Mouse (Mus musculus): ENCODE measurements around the gene Ankfy1. TPM values are rescaled to one million over a fixed set of nuclear protein-coding genes. Genes with fewer than 3 reads are reported as not detected.
"Not testable (repeated sequence)": the region's sequence is repeated elsewhere in the genome, so short reads cannot be mapped to it uniquely, and the experiment has no call there.

Ankfy1 gene
- total RNA-seq (2015) = 31.0 and 36.1 TPM in 2 replicates
- total RNA-seq (2017) = 29.0 and 30.3 TPM in 2 replicates

GRCm38 (mm10) chr11:72689551-72690510 is at the start of gene Ankfy1:
Gene Ankfy1, plus strand, starts transcription at chr11:72690006.
- peak; percentile 92 for ATAC-seq (replicated peaks; ENCODE audit: poor library complexity)

GRCm38 (mm10) chr11:72642730-72643129 is 47.1 kb upstream of the Ankfy1 start:
- ATAC-seq (replicated peaks; ENCODE audit: poor library complexity) = no peak

- no peak for ATAC-seq (replicated peaks; ENCODE audit: poor library complexity)
Observed at GRCm38 (mm10) chr11:72645386-72645785, 44.4 kb upstream of the Ankfy1 start.

DNA sequence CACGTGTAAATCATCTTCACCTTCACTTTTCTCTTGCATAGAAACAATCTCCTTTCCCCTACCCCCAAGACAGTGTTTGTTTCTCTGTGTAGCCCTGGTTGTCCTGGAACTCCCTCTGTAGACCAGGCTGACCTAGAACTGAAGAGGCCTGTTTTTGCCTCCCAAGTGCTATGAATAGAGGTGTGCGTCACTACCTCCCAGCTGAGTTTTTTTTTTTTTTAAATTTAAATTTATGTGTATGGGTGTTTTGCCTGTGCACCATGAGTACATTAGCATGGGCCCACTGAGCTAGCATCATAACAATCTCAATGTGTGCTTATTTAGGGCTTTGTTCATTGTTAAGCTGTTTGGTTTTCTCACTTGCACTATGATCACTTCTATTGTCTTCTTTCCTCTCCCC is 39.5 kb upstream of the Ankfy1 start:
- no peak for ATAC-seq (replicated peaks; ENCODE audit: poor library complexity)

GRCm38 (mm10) chr11:72659918-72660317 is 29.9 kb upstream of the Ankfy1 start:
- ATAC-seq (replicated peaks; ENCODE audit: poor library complexity) = no peak

DNA sequence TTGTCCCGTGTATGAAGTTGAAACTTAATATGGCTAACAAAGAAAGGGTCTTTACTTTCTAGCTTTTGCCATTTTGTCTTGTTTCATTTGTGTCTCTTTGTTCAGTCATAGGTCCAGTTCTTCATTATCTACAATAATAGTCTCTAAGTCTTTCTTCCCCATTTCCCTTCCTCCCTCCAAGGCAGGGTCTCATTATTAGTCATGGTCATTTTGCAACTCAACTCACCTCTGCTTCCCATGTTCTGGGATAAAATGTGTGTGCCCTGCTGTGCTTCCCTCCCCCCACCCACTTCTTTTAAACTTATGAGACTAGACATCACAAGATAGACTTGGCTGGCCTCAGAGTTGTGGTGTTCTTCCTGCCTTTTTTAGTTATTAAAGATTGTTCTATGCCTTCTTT is 29.4 kb upstream of the Ankfy1 start:
- ATAC-seq (replicated peaks; ENCODE audit: poor library complexity) = peak; percentile 44; the same call in 1 of the 2 replicates

DNA sequence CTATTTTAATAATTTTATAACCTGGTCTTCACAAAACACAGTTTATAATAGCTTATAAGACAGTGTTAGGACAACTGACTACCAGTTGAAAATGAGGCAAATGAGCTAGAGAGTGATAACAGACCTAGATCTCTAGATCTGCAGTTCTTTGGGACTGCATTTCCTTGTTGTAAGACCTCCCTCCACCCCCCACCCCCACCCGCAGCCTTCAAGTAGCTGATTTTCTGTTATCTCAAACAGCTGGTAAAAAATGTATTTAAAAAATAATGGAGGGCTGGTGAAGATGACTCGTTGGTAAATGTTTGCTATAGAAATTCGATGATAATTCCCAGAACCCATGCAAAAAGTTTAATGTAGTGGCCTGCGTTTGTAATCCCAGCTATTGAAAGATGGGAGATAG is 25.2 kb upstream of the Ankfy1 start:
- ATAC-seq (replicated peaks; ENCODE audit: poor library complexity) = no peak

- ATAC-seq (replicated peaks; ENCODE audit: poor library complexity) = no peak
Observed at GRCm38 (mm10) chr11:72670634-72671033, 19.2 kb upstream of the Ankfy1 start.

DNA sequence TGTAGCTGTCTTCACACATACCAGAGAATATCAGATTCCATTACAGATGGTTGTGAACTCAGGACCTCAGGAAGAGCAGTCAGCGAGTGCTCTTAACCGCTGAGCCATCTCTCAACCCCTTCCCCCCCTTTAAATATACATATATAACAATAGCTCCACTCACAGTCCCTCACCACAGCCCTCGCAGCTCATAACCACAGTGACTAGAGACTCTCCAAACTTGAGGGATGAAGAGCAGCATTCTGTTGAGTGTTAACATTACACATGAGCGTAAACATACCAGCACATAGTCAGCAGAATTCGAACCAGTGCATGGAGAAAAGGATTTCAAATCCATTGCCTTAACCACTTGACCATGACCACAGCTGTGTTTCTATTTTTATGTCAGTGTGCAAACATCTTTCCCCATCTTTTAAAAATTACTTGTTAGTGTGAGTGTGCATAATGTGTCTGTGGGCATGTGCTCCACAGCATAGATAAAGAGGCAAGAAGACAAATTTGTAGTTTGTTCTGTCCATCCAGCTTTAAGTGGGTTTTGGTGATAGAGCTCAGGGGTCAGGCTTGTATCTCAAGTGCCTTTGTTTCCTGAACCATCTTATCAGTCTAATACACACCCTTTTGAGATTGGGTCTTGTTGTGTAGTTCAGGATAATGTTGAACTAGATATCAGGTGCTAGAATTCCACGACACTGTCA is 18.4 kb upstream of the Ankfy1 start:
- peak; percentile 50 for ATAC-seq (replicated peaks; ENCODE audit: poor library complexity)

- ATAC-seq (replicated peaks; ENCODE audit: poor library complexity) = no peak
Observed at GRCm38 (mm10) chr11:72672438-72672837, 17.4 kb upstream of the Ankfy1 start.

GRCm38 (mm10) chr11:72675280-72675679 is 14.5 kb upstream of the Ankfy1 start:
- no peak for ATAC-seq (replicated peaks; ENCODE audit: poor library complexity)

- ATAC-seq (replicated peaks; ENCODE audit: poor library complexity) = no peak
Observed at GRCm38 (mm10) chr11:72680726-72681125, 9.1 kb upstream of the Ankfy1 start.

DNA sequence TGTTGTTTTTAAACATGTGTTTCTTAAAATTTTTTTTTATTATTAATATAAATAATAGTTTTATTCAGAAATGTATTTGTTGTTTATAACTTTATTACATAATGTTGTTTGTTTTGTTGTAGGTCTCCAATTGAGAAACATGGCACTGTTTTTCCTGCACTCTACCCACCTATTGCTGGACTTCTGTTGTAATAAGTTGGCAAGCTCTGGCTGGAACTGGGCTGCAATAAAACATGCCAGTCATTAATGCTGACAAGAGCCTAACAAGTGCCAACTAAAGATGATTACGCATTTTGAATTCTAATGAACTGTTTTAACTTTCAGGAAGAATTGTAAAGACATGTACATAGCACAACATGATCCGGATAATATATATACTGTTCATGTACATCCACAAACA is 6.4 kb upstream of the Ankfy1 start:
- no peak for ATAC-seq (replicated peaks; ENCODE audit: poor library complexity)

GRCm38 (mm10) chr11:72686697-72687096 is 3.1 kb upstream of the Ankfy1 start:
- no peak for ATAC-seq (replicated peaks; ENCODE audit: poor library complexity)

DNA sequence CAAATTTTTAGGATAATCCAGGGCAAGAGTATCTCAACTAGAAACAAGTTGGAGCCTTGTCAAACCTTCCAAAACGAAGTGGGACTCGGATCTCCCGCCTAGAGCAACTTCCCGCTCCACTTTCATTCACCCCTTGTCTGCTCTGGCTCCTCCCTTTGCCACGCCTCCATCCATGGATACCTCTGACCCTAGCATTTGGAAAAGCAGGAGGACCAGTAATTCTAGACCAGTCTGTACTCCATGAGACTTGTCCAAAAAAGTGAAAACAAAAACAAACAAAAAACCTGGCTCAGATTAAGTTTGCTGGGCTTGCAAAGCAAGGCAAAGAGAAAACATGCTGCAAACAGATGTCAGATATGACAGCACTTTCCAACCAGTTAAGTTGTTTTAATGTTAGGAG is 1.6 kb upstream of the Ankfy1 start:
- 0 out of 2 replicates have a peak, but pooled peaks have one; percentile 29 for ATAC-seq (replicated peaks; ENCODE audit: poor library complexity)

DNA sequence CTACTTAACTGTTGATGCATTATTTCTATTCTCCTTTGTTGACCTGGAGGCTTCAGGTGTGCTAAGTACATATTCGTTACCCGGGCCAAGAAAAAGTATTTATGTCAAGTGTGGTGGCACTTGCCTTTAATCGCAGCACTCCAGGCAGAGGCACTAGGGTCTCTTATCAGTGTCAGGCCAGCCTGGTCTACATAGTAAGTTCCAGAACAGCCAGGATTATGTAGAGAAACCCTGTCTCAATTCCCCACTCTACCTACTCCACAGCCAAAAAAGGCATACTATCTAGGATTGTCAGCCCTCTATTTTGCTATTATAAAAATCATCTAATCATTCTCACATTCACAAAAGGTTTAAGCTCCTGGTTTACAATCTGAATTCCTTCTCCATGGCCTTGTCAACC is 691 bp upstream of the Ankfy1 start:
- peak; percentile 55 for ATAC-seq (replicated peaks; ENCODE audit: poor library complexity)

- ATAC-seq (replicated peaks; ENCODE audit: poor library complexity) = no peak
Observed at GRCm38 (mm10) chr11:72692353-72692752, 2.5 kb downstream of the Ankfy1 start.

- no peak for ATAC-seq (replicated peaks; ENCODE audit: poor library complexity)
Observed at GRCm38 (mm10) chr11:72695025-72695424, 5.2 kb downstream of the Ankfy1 start.

GRCm38 (mm10) chr11:72696368-72696971 is 6.7 kb downstream of the Ankfy1 start:
- 0 out of 2 replicates have a peak, but pooled peaks have one; percentile 23 for ATAC-seq (replicated peaks; ENCODE audit: poor library complexity)

GRCm38 (mm10) chr11:72697323-72697722 is 7.5 kb downstream of the Ankfy1 start:
- peak; percentile 80 for ATAC-seq (replicated peaks; ENCODE audit: poor library complexity)

DNA sequence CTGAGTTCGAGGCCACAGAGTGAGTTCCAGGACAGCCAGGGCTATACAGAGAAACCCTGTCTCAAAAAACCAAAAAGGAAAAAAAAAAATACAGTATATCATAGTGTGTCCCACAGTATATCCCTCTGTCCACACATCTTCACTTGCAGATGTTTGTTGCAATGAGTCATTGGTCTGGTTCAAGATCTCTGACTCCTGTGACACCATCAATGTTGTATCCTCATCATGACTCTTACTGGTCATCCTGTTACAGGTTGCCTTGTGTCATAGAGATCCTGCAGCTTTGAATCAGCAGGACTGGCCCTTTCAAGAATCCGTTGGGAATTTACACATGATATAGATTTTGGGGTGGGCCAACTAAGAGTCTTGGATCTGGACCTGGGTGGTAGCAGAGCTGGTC is 15.3 kb downstream of the Ankfy1 start:
- ATAC-seq (replicated peaks; ENCODE audit: poor library complexity) = not testable (repeated sequence)

All from megakaryocyte progenitor cell, adult 5-6 weeks (primary cell).